Mouse (Mus musculus) induced T-regulatory cell, adult 2 months (primary cell): ENCODE results near the gene Msh5.
"Not testable (repeated sequence)": the region's sequence is repeated elsewhere in the genome, so short reads cannot be mapped to it uniquely, and the experiment has no call there.

Experiments
- DNase-seq: peaks from one replicate; pipeline ENCODE4 v3.0.0-alpha.2; 2012; ENCODE audit warnings: low read depth

Gene Msh5

GRCm38 (mm10) chr17:35048932-35049440 lies 2.4 kb upstream of the Msh5 start:
- DNase-seq, result peak; percentile 53

- DNase-seq, result peak; percentile 84
Observed at GRCm38 (mm10) chr17:35048149-35048931, 1.8 kb upstream of the Msh5 start.

- DNase-seq, result peak; percentile 46
Observed at GRCm38 (mm10) chr17:35047688-35048087, 1.1 kb upstream of the Msh5 start.

- DNase-seq, result no peak
Observed at GRCm38 (mm10) chr17:35045807-35046680, 501 bp downstream of the Msh5 start.

- no peak for DNase-seq
Observed at GRCm38 (mm10) chr17:35044904-35045806, 1.4 kb downstream of the Msh5 start.

GRCm38 (mm10) chr17:35043794-35044193 lies 2.8 kb downstream of the Msh5 start:
- no peak for DNase-seq

GRCm38 (mm10) chr17:35039121-35039873 lies 7.2 kb downstream of the Msh5 start:
- DNase-seq, result no peak

- DNase-seq, result no peak
Observed at GRCm38 (mm10) chr17:35034896-35035295, 11.6 kb downstream of the Msh5 start.

- DNase-seq, result not testable (repeated sequence)
Observed at GRCm38 (mm10) chr17:35033703-35034102, 12.8 kb downstream of the Msh5 start.

GRCm38 (mm10) chr17:35032323-35032870 lies 14.1 kb downstream of the Msh5 start:
- no peak for DNase-seq

GRCm38 (mm10) chr17:35031880-35032279 lies 14.7 kb downstream of the Msh5 start:
- no peak for DNase-seq

- DNase-seq, result no peak
Observed at GRCm38 (mm10) chr17:35031272-35031671, 15.3 kb downstream of the Msh5 start.

GRCm38 (mm10) chr17:35029691-35030532 lies 16.6 kb downstream of the Msh5 start:
- peak; percentile 64 for DNase-seq

- DNase-seq, result no peak
Observed at GRCm38 (mm10) chr17:35028315-35028714, 18.2 kb downstream of the Msh5 start.

- no peak for DNase-seq
Observed at GRCm38 (mm10) chr17:35027277-35028068, 19.1 kb downstream of the Msh5 start, which contains the start of gene Sapcd1. TSS of gene Sapcd1 (minus strand) at chr17:35028016.

GRCm38 (mm10) chr17:35026206-35026605 lies 20.3 kb downstream of the Msh5 start:
- DNase-seq, result no peak

- no peak for DNase-seq
Observed at GRCm38 (mm10) chr17:35024691-35025488, 21.7 kb downstream of the Msh5 start.

- DNase-seq, result no peak
Observed at GRCm38 (mm10) chr17:35024261-35024660, 22.3 kb downstream of the Msh5 start.
